Mouse (Mus musculus) liver, embryonic 11.5 days (tissue): ENCODE results near the gene Gm13288. TPM values are rescaled to one million over a fixed set of nuclear protein-coding genes. Genes with fewer than 3 reads are reported as not detected.
"Not testable (repeated sequence)": the region's sequence is repeated elsewhere in the genome, so short reads cannot be mapped to it uniquely, and the experiment has no call there.

ENCODE experiments used
- ATAC-seq: fragments of 200-750 bp; cut with Nextera tagmentation; replicated peaks from 2 replicates; pipeline ENCODE4 v1.8.0; 2017; ENCODE audit warnings: moderate number of reproducible peaks, mild to moderate bottlenecking, moderate TSS enrichment, moderate library complexity; ENCODE audit not compliant: low FRiP score
- DNase-seq: peaks from one replicate; pipeline ENCODE4 v3.0.0-alpha.2; 2017; ENCODE audit warnings: low spot score
- H3K27ac ChIP-seq: fragments of 300-500 bp; sonication (generic); 2 replicates; pipeline ENCODE4 v1.5.1; 2014; ENCODE audit warnings: mild to moderate bottlenecking, low read depth, low read length, control low read depth
- H3K27me3 ChIP-seq: fragments of 300-500 bp; sonication (generic); replicated peaks from 2 replicates; pipeline ENCODE4 v1.6.1; 2014; ENCODE audit warnings: low read length, mixed read lengths; ENCODE audit not compliant: control insufficient read depth, insufficient read depth
- H3K36me3 ChIP-seq: fragments of 300-500 bp; sonication (generic); 2 replicates; pipeline ENCODE4 v1.6.1; 2014; ENCODE audit warnings: mild to moderate bottlenecking, low read length, moderate library complexity, mixed read lengths; ENCODE audit not compliant: control insufficient read depth, insufficient read depth
- H3K4me1 ChIP-seq: fragments of 300-500 bp; sonication (generic); replicated peaks from 2 replicates; pipeline ENCODE4 v1.6.1; 2014; ENCODE audit warnings: low read length, mixed read lengths; ENCODE audit not compliant: control insufficient read depth, insufficient read depth
- H3K4me2 ChIP-seq: fragments of 300-500 bp; sonication (generic); 2 replicates; pipeline ENCODE4 v1.6.1; 2014; ENCODE audit warnings: mild to moderate bottlenecking, control low read depth, moderate library complexity
- H3K4me3 ChIP-seq: fragments of 300-500 bp; sonication (generic); 2 replicates; pipeline ENCODE4 v1.5.1; 2014; ENCODE audit warnings: low read depth, low read length, control low read depth
- H3K9ac ChIP-seq: fragments of 300-500 bp; sonication (generic); 2 replicates; pipeline ENCODE4 v1.6.1; 2014; ENCODE audit warnings: low read depth, low read length, control low read depth
- H3K9me3 ChIP-seq: fragments of 300-500 bp; sonication (generic); 2 replicates; pipeline ENCODE4 v1.6.1; 2016; ENCODE audit warnings: low read length, inconsistent platforms, mixed read lengths; ENCODE audit not compliant: control insufficient read depth
- WGBS: fragments of 180-500 bp; shearing (Covaris S2); extraction: QIAGEN DNeasy Blood & Tissue Kit; methylation state at CpG from one replicate; pipeline ENCODE4 v1.1.7; 2014; 5-methylcytosine and 5-hydroxymethylcytosine counted together
- polyA plus RNA-seq: library from polyadenylated mRNA; unstranded; fragments of >200 nt; fragmentation: Nextera tagmentation; extraction: Ambion mirVana; gene quantifications from 2 replicates; pipeline ENCODE4 v1.2.1, GENCODE M21; 2014

The Gm13288 gene
- polyA plus RNA-seq, 1 experiment from 2014 or later: not detected

GRCm38 (mm10) chr4:88763384-88764018 lies 41.8 kb upstream of the Gm13288 start:
- H3K9ac ChIP-seq, H3K27me3 ChIP-seq, H3K36me3 ChIP-seq, ATAC-seq, H3K4me1 ChIP-seq, H3K9me3 ChIP-seq, H3K27ac ChIP-seq: not testable (repeated sequence)
- H3K4me3 ChIP-seq: peak overlapping the region; percentile 38
- DNase-seq: peak; percentile 55
- 5% methylated on average over 26 of the region's 42 CpGs for WGBS
- H3K4me2 ChIP-seq: peak overlapping the region; percentile 57

GRCm38 (mm10) chr4:88773534-88773933 lies 31.8 kb upstream of the Gm13288 start, which contains the start of gene Gm13290:
TSS of gene Gm13290 (plus strand) at chr4:88773834.
- not testable (repeated sequence) for H3K9me3 ChIP-seq, H3K4me2 ChIP-seq, H3K27ac ChIP-seq, ATAC-seq, H3K36me3 ChIP-seq, H3K4me3 ChIP-seq, DNase-seq, H3K27me3 ChIP-seq, H3K9ac ChIP-seq, H3K4me1 ChIP-seq
- no CpG with 5 or more reads among the region's 32 CpGs for WGBS

- ATAC-seq, H3K4me1 ChIP-seq, H3K4me3 ChIP-seq, H3K36me3 ChIP-seq, H3K9ac ChIP-seq, H3K27me3 ChIP-seq, H3K9me3 ChIP-seq, H3K27ac ChIP-seq, DNase-seq, H3K4me2 ChIP-seq: not testable (repeated sequence)
- no CpG with 5 or more reads among the region's 29 CpGs for WGBS
These were observed 28.7 kb upstream of the Gm13288 start, which contains the start of gene Gm13289 for GRCm38 (mm10) chr4:88776622-88777021. TSS of gene Gm13289 (plus strand) at chr4:88776922.

- H3K9me3 ChIP-seq, H3K4me2 ChIP-seq, H3K27ac ChIP-seq, DNase-seq, H3K4me3 ChIP-seq, H3K9ac ChIP-seq, H3K27me3 ChIP-seq, H3K36me3 ChIP-seq, H3K4me1 ChIP-seq, ATAC-seq: not testable (repeated sequence)
- WGBS: no CpG with 5 or more reads among the region's 29 CpGs
These were observed 25.8 kb upstream of the Gm13288 start, which contains the start of gene Gm13272 for GRCm38 (mm10) chr4:88779550-88779949. TSS of gene Gm13272 (plus strand) at chr4:88779850.

GRCm38 (mm10) chr4:88780320-88780719 lies 25.0 kb upstream of the Gm13288 start:
- H3K4me1 ChIP-seq, ATAC-seq, H3K27me3 ChIP-seq, H3K4me3 ChIP-seq, H3K9me3 ChIP-seq, H3K9ac ChIP-seq, H3K4me2 ChIP-seq, H3K36me3 ChIP-seq, H3K27ac ChIP-seq, DNase-seq: not testable (repeated sequence)
- WGBS: 43% methylated on average over 14 of the region's 18 CpGs

GRCm38 (mm10) chr4:88781831-88782230 lies 23.5 kb upstream of the Gm13288 start, which contains the start of gene Ifnz:
TSS of gene Ifnz (plus strand) at chr4:88782131.
- DNase-seq, ATAC-seq, H3K36me3 ChIP-seq, H3K27me3 ChIP-seq, H3K4me1 ChIP-seq, H3K27ac ChIP-seq, H3K9ac ChIP-seq, H3K4me3 ChIP-seq, H3K9me3 ChIP-seq: not testable (repeated sequence)
- 6% methylated on average over 4 of the region's 7 CpGs for WGBS
- H3K4me2 ChIP-seq: peak within 1 kb of the TSS; percentile 47

- H3K9ac ChIP-seq, H3K27me3 ChIP-seq, ATAC-seq, H3K4me3 ChIP-seq, H3K36me3 ChIP-seq, DNase-seq, H3K9me3 ChIP-seq, H3K27ac ChIP-seq, H3K4me1 ChIP-seq: not testable (repeated sequence)
- under 1% methylated on average over 14 of the region's 31 CpGs for WGBS
- peak overlapping the region; percentile 47 for H3K4me2 ChIP-seq
These were observed 23.0 kb upstream of the Gm13288 start for GRCm38 (mm10) chr4:88782335-88782734.

GRCm38 (mm10) chr4:88785409-88785808 lies 19.9 kb upstream of the Gm13288 start, which contains the start of gene Gm13276:
TSS of gene Gm13276 (plus strand) at chr4:88785709.
- H3K4me2 ChIP-seq, H3K4me1 ChIP-seq, H3K9ac ChIP-seq, H3K27me3 ChIP-seq, H3K36me3 ChIP-seq, H3K27ac ChIP-seq, H3K4me3 ChIP-seq, H3K9me3 ChIP-seq, ATAC-seq, DNase-seq: not testable (repeated sequence)
- WGBS: no CpG with 5 or more reads among the region's 27 CpGs

- H3K4me1 ChIP-seq, ATAC-seq, H3K4me3 ChIP-seq, H3K36me3 ChIP-seq, DNase-seq, H3K9me3 ChIP-seq, H3K27me3 ChIP-seq, H3K9ac ChIP-seq, H3K4me2 ChIP-seq, H3K27ac ChIP-seq: not testable (repeated sequence)
- 0% methylated on average over 4 of the region's 28 CpGs for WGBS
These were observed 16.9 kb upstream of the Gm13288 start, which contains the start of gene Gm13277 for GRCm38 (mm10) chr4:88788402-88788801. TSS of gene Gm13277 (plus strand) at chr4:88788632.
